Mouse (Mus musculus): ENCODE data around the gene Kcnip4.

DNA sequence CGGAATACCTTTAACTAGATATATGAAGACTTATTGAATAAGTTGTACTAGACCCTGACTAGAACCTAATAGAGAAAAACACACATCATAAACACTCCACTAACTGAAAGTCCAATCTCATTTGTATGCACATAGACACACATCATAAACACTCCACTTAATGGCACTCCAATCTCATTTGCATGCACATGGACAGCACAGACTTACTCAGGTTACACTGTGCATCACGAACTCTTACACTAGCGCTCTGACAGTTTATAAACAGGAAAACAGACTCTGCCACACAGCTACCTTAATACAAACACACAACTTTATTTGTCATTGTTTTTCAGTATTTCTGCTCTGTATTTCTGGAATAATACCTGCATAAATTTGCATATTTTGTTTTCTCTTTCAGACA lies 168.3 kb downstream of the Kcnip4 start:
- TF ChIP-seq CTCF (IDR thresholded peaks at IDR 0.05; ENCODE audit: control insufficient read depth, insufficient read depth, insufficient read length) (no peak), MYOG (IDR thresholded peaks at IDR 0.05; ENCODE audit: control insufficient read depth, extremely low read depth, insufficient read length) (no peak), MAX (IDR thresholded peaks at IDR 0.05) (no peak), CEBPB (IDR thresholded peaks at IDR 0.05; ENCODE audit: low read depth) (no peak)
